Comparison of ENCODE assay signal across 11 mouse cellular contexts in the genomic region with DNA sequence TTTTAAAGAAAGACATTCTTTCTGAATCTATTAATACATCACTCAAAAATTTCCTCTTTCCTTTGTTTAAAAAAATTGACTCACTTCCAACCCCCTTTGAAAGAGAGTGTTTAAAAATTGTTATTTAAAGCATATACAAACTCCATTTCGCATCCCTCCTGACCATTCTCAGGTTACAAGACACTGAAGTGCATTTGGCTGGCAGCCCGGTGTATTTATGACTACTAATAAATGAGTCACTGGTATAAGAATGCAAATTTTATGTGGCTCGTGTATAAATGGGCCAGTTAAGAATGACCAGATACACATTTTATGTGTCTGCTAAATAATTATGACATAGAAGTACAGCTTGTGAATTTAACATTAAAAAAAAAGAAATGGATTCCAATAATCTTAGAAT.
DNase-seq lines count a peak whose midpoint lies in the region; ATAC-seq lines count a peak whose summit lies in the region.
"Had no signal": no experiment of that assay in that cellular context is flagged by ENCODE, and none has a peak within 500 bp of the region (broad histone marks: within the 10 kb centered on the region; RNA-seq: fewer than 3 reads in every experiment).

No protein-coding gene starts in this region.

- peak; percentile 13 for DNase-seq in embryo, embryonic 10 days (ENCODE audit: low spot score)
- no peak for DNase-seq in embryo, embryonic 9.5 days (ENCODE audit: extremely low spot score)
- DNase-seq in urinary bladder, postnatal 25 days (ENCODE audit: low spot score): peak; percentile 17
- DNase-seq in urinary bladder, adult 2 months (ENCODE audit: low spot score): no peak
- DNase-seq in kidney, postnatal 4 days: peak; percentile 82 to 86
- DNase-seq: B cell, adult 2 months; thymus, adult 2 months had no signal

- no peaks in the 10 kb centered on the region for H3K4me1 ChIP-seq in liver, embryonic 12.5 days
- 0 out of 2 replicates have a peak, but pooled peaks cover 5% of the 10 kb centered on the region for H3K4me1 ChIP-seq in forebrain, embryonic 15.5 days
- H3K4me1 ChIP-seq in midbrain, embryonic 13.5 days (replicated peaks): no peaks in the 10 kb centered on the region

- no peak overlapping the region for H3K4me2 ChIP-seq in liver, embryonic 12.5 days
- H3K4me2 ChIP-seq in forebrain, embryonic 15.5 days (replicated peaks): no peak overlapping the region
- H3K4me2 ChIP-seq in midbrain, embryonic 13.5 days (replicated peaks): no peak overlapping the region
- H3K4me2 ChIP-seq: neural tube, embryonic 13.5 days had no signal

- H3K27me3 ChIP-seq in liver, embryonic 12.5 days (replicated peaks): no peaks in the 10 kb centered on the region
- H3K27me3 ChIP-seq in forebrain, embryonic 15.5 days: no peaks in the 10 kb centered on the region
- H3K27me3 ChIP-seq in midbrain, embryonic 13.5 days: no peaks in the 10 kb centered on the region
- H3K27me3 ChIP-seq: neural tube, embryonic 13.5 days had no signal

- no peak overlapping the region for H3K27ac ChIP-seq in liver, embryonic 12.5 days
- H3K27ac ChIP-seq in forebrain, embryonic 15.5 days (replicated peaks): no peak overlapping the region
- no peak overlapping the region for H3K27ac ChIP-seq in midbrain, embryonic 13.5 days
- H3K27ac ChIP-seq: neural tube, embryonic 13.5 days had no signal

- no peaks in the 10 kb centered on the region for H3K36me3 ChIP-seq in liver, embryonic 12.5 days
- no peaks in the 10 kb centered on the region for H3K36me3 ChIP-seq in forebrain, embryonic 15.5 days
- no peaks in the 10 kb centered on the region for H3K36me3 ChIP-seq in midbrain, embryonic 13.5 days
- H3K36me3 ChIP-seq: neural tube, embryonic 13.5 days had no signal

- no peak overlapping the region for H3K4me3 ChIP-seq in liver, embryonic 12.5 days
- no peak overlapping the region for H3K4me3 ChIP-seq in forebrain, embryonic 15.5 days
- no peak overlapping the region for H3K4me3 ChIP-seq in midbrain, embryonic 13.5 days (replicated peaks)
- H3K4me3 ChIP-seq: neural tube, embryonic 13.5 days had no signal

- H3K9ac ChIP-seq in liver, embryonic 12.5 days: no peak overlapping the region
- H3K9ac ChIP-seq in forebrain, embryonic 15.5 days (replicated peaks): no peak overlapping the region
- no peak overlapping the region for H3K9ac ChIP-seq in midbrain, embryonic 13.5 days (replicated peaks)
- H3K9ac ChIP-seq: neural tube, embryonic 13.5 days had no signal

- 64% methylated on average over 3 of the region's 3 CpGs for WGBS in liver, embryonic 12.5 days (ENCODE audit: insufficient replicate concordance)
- WGBS in forebrain, embryonic 15.5 days: 44% methylated on average over 3 of the region's 3 CpGs
- 70% methylated on average over 3 of the region's 3 CpGs for WGBS in midbrain, embryonic 13.5 days

- no peak for ATAC-seq in liver, embryonic 12.5 days
- ATAC-seq in forebrain, embryonic 15.5 days (replicated peaks): no peak
- ATAC-seq in midbrain, embryonic 13.5 days: no peak

- no peaks in the 10 kb centered on the region for H3K9me3 ChIP-seq in liver, embryonic 12.5 days (replicated peaks)
- no peaks in the 10 kb centered on the region for H3K9me3 ChIP-seq in forebrain, embryonic 15.5 days
- no peaks in the 10 kb centered on the region for H3K9me3 ChIP-seq in midbrain, embryonic 13.5 days
- H3K9me3 ChIP-seq: neural tube, embryonic 13.5 days had no signal

Comparison
In these comparisons a context has a peak if more than half of its experiments do, and no peak if none do; other contexts are left out.
1. DNase-seq: peak in embryo, embryonic 10 days (single experiment), urinary bladder, postnatal 25 days (single experiment) and kidney, postnatal 4 days (2 of 2); none in embryo, embryonic 9.5 days (single experiment) and urinary bladder, adult 2 months (single experiment).